Mouse (Mus musculus) brown adipose tissue, adult 24 weeks (tissue): ENCODE results near the gene Cfap97d1. TPM values are rescaled to one million over a fixed set of nuclear protein-coding genes. Genes with fewer than 3 reads are reported as not detected.

Experiments
- H3K27ac ChIP-seq: fragments of 200-500 bp; replicated peaks from 2 replicates; pipeline ENCODE4 v1.5.1; 2012; ENCODE audit warnings: low read depth, mild to moderate bottlenecking, low read length
- H3K4me1 ChIP-seq: fragments of 200-500 bp; 2 replicates; pipeline ENCODE4 v1.6.1; 2012; ENCODE audit warnings: low read length, mixed read lengths; ENCODE audit not compliant: control insufficient read depth, insufficient read depth, insufficient read length
- H3K4me3 ChIP-seq: fragments of 200-500 bp; 2 replicates; pipeline ENCODE4 v1.5.1; 2012; ENCODE audit warnings: low read depth, mild to moderate bottlenecking, low read length, moderate library complexity; ENCODE audit not compliant: insufficient read depth
- polyA plus RNA-seq: library from polyadenylated mRNA; stranded (reverse); fragments of >200 nt; gene quantifications from 2 replicates; pipeline ENCODE4 v1.2.4, GENCODE M21; 2012; ENCODE audit not compliant: missing spikeins, insufficient read depth, insufficient read length

The Cfap97d1 gene
- polyA plus RNA-seq, 1 experiment, result not detected

GRCm38 (mm10) chr11:101966965-101967614, 17.0 kb upstream of the Cfap97d1 start, which contains the start of gene Sost:
Gene Sost, minus strand, starts transcription at chr11:101967015.
- Histone ChIP-seq H3K4me3 (no peak within 1 kb of the TSS), H3K27ac (no peak within 1 kb of the TSS), H3K4me1 (peaks cover 4% of the 10 kb centered on the region)

DNA sequence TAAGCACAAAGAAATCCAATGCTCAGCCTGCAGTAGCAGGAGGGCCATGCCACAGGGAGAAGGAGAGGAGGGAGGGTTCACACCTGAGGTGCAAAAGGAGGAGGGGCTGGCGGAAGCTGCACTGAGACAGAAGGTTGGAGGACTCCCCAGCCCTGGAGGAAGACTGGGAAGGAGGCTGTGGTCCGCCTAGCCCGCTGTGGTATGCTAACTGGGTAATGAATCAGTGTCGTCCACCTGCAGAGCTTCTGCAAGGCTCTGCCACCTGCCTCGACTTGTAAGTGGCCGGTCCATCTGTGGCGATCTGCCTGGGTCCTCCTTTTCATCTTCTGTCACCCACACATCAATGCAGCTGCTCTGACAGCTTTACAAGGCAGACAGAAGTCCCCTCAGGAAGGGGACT, 15.8 kb upstream of the Cfap97d1 start:
- no peak overlapping the region for H3K27ac ChIP-seq
- peaks cover 6% of the 10 kb centered on the region for H3K4me1 ChIP-seq
- no peak overlapping the region for H3K4me3 ChIP-seq

- Histone ChIP-seq H3K4me3 (no peak overlapping the region), H3K27ac (no peak overlapping the region), H3K4me1 (peaks cover 9% of the 10 kb centered on the region)
Measured at GRCm38 (mm10) chr11:101968791-101969190, 15.3 kb upstream of the Cfap97d1 start.

- Histone ChIP-seq H3K27ac (no peak overlapping the region), H3K4me3 (no peak overlapping the region), H3K4me1 (peaks cover 9% of the 10 kb centered on the region)
Measured at GRCm38 (mm10) chr11:101969835-101970234, 14.2 kb upstream of the Cfap97d1 start.

DNA sequence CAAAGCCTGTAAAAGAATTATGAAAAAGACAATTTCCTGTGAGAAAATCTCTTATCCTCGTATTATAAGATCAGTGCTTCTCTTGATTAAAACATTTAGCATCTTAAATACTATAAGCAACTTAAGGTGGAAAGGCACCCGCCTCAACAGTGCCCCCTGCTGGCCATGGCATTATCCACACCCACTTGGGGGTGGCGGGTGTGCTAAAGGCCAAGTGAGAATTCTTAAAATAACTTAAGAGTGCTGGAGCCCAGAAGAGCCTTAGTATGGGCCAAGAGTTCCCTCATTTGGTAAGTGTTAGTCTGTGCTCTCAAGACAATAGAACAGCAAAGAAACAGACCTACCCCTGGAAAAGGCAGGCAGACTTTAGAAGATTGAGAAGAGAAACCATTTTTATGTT, 12.7 kb upstream of the Cfap97d1 start:
- Histone ChIP-seq H3K27ac (no peak overlapping the region), H3K4me3 (no peak overlapping the region)

GRCm38 (mm10) chr11:101972097-101972496, 12.0 kb upstream of the Cfap97d1 start:
- Histone ChIP-seq H3K27ac (peak overlapping the region; percentile 25), H3K4me1 (peaks cover 9% of the 10 kb centered on the region), H3K4me3 (no peak overlapping the region)

More for the DNA sequence above, 12.7 kb upstream of the Cfap97d1 start:
- H3K4me1 ChIP-seq, result peaks cover 9% of the 10 kb centered on the region

- Histone ChIP-seq H3K4me3 (no peak overlapping the region), H3K27ac (peak overlapping the region; percentile 25)
Measured at GRCm38 (mm10) chr11:101972651-101973050, 11.4 kb upstream of the Cfap97d1 start.

DNA sequence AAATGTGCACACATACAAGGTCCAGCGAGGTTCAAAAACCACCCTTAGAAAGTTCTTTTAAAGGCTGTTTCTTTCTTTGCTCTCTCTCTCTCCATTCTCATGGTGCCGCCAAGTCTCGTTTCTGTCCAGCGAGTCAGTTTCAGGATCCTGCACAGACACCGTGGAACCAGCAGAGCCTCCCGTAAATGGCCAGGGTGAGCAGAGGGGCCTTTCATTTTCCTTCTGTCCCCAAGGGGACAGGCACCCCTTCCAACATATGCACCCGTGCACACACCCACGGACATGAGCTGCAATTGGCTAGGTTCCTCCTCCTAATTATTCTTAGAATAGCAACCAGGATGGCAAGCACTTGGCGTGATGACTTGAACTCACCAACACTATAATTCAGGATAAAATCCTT, 10.6 kb upstream of the Cfap97d1 start:
- H3K4me1 ChIP-seq, result peaks cover 9% of the 10 kb centered on the region; the same call in 1 of the 2 replicates
- no peak overlapping the region for H3K27ac ChIP-seq
- H3K4me3 ChIP-seq, result no peak overlapping the region

More at GRCm38 (mm10) chr11:101972651-101973050, 11.4 kb upstream of the Cfap97d1 start:
- peaks cover 9% of the 10 kb centered on the region for H3K4me1 ChIP-seq

GRCm38 (mm10) chr11:101974181-101974580, 9.9 kb upstream of the Cfap97d1 start:
- Histone ChIP-seq H3K4me1 (peaks cover 9% of the 10 kb centered on the region; the same call in 1 of the 2 replicates), H3K4me3 (no peak overlapping the region), H3K27ac (no peak overlapping the region)

DNA sequence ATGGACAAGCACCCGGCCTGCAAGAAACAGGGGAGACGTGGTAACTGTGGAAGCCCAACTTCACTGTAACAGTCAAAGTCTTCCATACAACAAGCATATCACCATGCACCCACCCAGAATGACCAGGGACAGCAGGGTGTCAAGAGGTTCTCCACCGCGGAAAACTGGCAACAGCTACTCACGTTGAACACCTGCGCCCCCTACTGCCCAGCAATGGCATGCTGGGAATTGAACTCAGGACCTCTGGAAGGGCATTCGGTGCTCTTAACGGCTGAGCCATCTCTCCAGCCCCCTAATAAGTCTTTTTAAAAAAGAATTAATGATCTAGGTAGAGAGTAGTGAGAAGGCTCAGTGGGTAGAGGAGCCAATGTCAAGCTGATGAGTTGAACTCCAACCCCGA, 9.2 kb upstream of the Cfap97d1 start:
- Histone ChIP-seq H3K4me3 (no peak overlapping the region), H3K4me1 (peaks cover 9% of the 10 kb centered on the region; the same call in 1 of the 2 replicates), H3K27ac (no peak overlapping the region)

GRCm38 (mm10) chr11:101976949-101977348, 7.1 kb upstream of the Cfap97d1 start:
- Histone ChIP-seq H3K27ac (no peak overlapping the region), H3K4me1 (peaks cover 9% of the 10 kb centered on the region; the same call in 1 of the 2 replicates), H3K4me3 (no peak overlapping the region)

DNA sequence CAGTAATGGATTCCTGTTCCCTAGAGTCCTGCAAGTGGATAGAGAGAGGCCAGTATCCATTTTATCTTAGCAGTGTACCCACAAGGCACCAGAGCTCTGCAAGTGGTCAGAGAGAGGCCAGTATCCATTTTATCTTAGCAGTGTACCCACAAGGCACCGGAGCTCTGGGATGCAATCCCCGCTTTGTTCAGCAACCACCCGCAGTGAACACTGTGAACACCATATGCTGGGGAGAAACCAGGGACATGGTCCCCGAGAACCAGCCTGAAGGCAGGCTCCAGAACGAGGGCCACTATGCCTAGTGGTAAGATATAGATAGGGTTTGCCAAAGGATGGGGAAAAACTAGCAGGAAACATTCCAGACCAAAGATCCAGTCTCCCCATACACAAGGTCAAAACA, 4.9 kb upstream of the Cfap97d1 start:
- Histone ChIP-seq H3K4me1 (peaks cover 3% of the 10 kb centered on the region; the same call in 1 of the 2 replicates), H3K27ac (no peak overlapping the region), H3K4me3 (no peak overlapping the region)

DNA sequence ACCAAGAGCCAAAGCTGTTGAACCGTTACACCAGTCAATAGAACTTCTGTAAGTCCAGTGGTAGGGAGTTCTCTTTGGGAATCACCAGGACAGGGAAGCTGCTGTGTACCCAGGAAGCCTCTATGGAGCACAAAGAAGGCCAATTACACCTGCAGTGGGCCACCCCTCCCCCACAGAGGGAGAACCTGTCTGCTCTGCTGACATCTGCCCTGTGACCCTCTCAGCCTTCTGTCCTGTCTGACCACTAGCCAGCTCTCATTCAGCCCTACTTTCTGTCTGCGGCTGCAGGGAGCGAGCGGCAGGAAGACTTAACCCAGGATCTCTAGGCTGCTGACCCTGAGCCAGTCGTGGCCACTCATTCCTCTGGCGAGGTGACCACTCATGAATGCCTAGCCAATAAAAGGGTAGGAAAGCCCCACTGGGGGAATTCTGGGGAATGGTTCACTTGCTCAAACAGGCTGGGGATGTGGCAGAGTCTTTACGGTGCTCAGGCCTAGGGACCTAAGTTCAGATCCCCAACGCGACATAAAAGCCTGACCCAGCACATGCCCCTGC, 3.4 kb upstream of the Cfap97d1 start:
- H3K27ac ChIP-seq, result no peak overlapping the region
- no peak overlapping the region for H3K4me3 ChIP-seq
- peaks cover 3% of the 10 kb centered on the region; the same call in 1 of the 2 replicates for H3K4me1 ChIP-seq

DNA sequence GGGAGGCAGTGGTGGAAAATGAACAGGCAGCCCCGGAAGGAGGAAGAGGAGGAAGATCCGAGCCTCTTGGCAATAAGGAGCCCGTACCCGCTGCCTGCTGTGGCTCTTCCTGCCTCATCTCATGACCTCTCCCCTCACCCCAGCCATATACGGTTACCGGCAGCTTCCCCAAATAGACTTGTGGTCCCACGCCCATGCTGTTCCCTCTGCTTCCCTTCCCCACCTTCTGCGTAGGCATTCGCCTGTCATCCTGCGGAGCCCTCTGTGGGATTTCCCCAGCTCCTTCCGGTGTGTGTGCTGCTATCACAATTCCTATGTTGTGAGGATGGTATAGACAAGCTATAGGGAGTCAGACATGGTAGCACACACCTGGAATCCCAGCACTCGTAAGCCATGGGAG, 2.2 kb upstream of the Cfap97d1 start:
- H3K4me1 ChIP-seq, result peaks cover 3% of the 10 kb centered on the region
- H3K27ac ChIP-seq, result peak overlapping the region; percentile 94
- peak overlapping the region; percentile 60 for H3K4me3 ChIP-seq

GRCm38 (mm10) chr11:101982981-101983411, 1.1 kb upstream of the Cfap97d1 start:
- peak overlapping the region; percentile 94 for H3K27ac ChIP-seq
- H3K4me1 ChIP-seq, result peaks cover 3% of the 10 kb centered on the region
- peak overlapping the region; percentile 60 for H3K4me3 ChIP-seq

- H3K4me1 ChIP-seq, result peaks cover 3% of the 10 kb centered on the region
- peak overlapping the region; percentile 60 for H3K4me3 ChIP-seq
- peak overlapping the region; percentile 94 for H3K27ac ChIP-seq
Measured at GRCm38 (mm10) chr11:101983431-101983921, 603 bp upstream of the Cfap97d1 start.
